Mouse (Mus musculus): ENCODE data around the gene Dnah1.

DNA sequence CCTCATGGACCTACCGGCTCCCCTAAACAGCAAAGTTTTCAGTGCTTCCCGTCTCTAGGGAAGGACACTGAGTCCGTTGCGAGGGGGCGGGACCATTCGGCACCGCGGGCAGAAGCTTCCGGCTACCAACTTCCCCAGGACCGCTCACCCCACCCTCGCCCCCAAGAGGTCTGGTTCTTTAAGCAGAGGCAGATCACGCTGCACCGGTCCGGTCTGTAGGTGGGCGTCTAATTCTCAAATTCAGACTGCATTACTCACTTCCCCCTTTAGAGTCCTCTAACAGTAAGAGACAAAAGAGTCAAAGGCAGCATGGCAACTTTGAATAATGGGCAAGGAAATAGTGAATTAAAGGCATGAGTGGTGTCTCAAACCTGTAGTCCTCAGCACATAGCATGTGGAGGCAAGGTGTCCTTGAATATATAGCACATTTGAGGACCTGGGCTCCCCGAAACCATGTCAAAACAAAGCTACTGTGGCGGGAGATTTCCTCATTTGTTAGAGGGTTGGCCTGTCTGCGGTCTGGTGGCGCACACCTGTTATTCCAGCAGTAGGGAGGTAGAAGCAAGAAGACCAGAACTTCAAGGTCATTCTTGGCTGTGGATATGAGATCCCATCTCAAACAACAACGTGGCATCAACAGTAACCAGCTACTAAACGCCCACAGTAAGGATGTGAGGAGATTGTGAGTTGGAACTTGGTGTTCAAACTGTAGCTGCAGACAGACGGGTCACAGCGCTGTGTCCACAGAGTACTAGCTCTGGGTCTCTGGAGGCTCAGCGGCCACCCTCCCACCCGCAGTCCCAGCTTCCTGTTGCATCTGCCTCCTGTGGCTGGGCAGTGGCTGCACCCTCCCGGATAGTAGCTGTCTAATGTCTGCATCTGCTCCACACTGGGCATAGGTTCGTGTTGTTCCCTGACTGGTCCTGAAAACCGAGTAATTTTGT lies at the start of gene Dnah1:
- TF ChIP-seq MYOG (IDR thresholded peaks at IDR 0.05; ENCODE audit: control insufficient read depth in 1 of 3, insufficient read depth in 1 of 3, insufficient read length in 2 of 3, low read depth in 2 of 3) (no peak), POLR2A (IDR thresholded peaks at IDR 0.05; ENCODE audit: insufficient read length, low read depth) (no peak), CEBPB (IDR thresholded peaks at IDR 0.05; ENCODE audit: insufficient read depth, poor library complexity, severe bottlenecking) (no peak), USF1 (IDR thresholded peaks at IDR 0.05; ENCODE audit: low read depth) (no peak), TCF12 (IDR thresholded peaks at IDR 0.05; ENCODE audit: insufficient read depth, poor library complexity, severe bottlenecking) (no peak), MAX (IDR thresholded peaks at IDR 0.05; ENCODE audit: low read depth) (no peak), E2F4 (IDR thresholded peaks at IDR 0.05; ENCODE audit: insufficient read depth) (no peak), MYOD1 (IDR thresholded peaks at IDR 0.05; ENCODE audit: control insufficient read depth in 1 of 3, insufficient read length in 2 of 3, low read depth in 2 of 3) (no peak)
